Mouse (Mus musculus) liver, adult 2 months (tissue): ENCODE results near the gene Gtpbp4.

Source experiments
- CTCF ChIP-seq: fragments of 200-500 bp; IDR thresholded peaks from 2 replicates; pipeline ENCODE4 v1.5.1; 2011; ENCODE audit warnings: low read depth, low read length, control low read depth
- POLR2A ChIP-seq: fragments of 200-500 bp; IDR thresholded peaks from 2 replicates; pipeline ENCODE4 v1.6.1; 2011; ENCODE audit warnings: low read length, control low read depth; ENCODE audit not compliant: insufficient read depth; ENCODE audit errors: extremely low read depth

DNA sequence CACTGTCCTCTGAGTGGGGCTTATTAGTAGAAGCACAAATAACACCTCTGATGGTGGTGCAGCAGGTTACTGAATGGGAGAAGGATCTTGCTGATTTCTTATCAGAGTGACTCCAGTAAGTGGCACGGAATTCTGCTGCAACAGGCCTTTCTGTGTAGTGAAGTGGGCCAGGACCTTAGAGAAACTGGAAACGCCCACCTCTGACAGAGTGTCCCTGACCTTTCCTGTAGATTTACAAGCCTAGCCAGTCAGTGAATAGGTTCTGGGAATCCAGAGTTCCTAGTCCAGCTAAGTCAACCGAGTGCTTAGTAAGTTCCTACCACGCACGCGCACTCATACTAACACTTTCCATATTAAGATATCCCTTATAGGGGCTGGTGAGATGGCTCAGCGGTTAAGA lies 25.7 kb upstream of the Gtpbp4 start:
- TF ChIP-seq CTCF (no peak), POLR2A (no peak)
